Mouse (Mus musculus) heart, embryonic 13.5 days (tissue): ENCODE results near the gene Slc16a6. TPM values are rescaled to one million over a fixed set of nuclear protein-coding genes. Genes with fewer than 3 reads are reported as not detected.

Source experiments
- ATAC-seq: fragments of 200-750 bp; cut with Nextera tagmentation; 2 replicates; pipeline ENCODE4 v1.8.0; 2017; ENCODE audit warnings: moderate TSS enrichment; ENCODE audit not compliant: insufficient number of reproducible peaks, low FRiP score, low TSS enrichment; ENCODE audit errors: extremely low read depth
- H3K27ac ChIP-seq: fragments of 300-500 bp; sonication (generic); replicated peaks from 2 replicates; pipeline ENCODE4 v1.5.1; 2015; ENCODE audit warnings: moderate library complexity, mild to moderate bottlenecking, inconsistent platforms
- H3K27me3 ChIP-seq: fragments of 300-500 bp; sonication (generic); replicated peaks from 2 replicates; pipeline ENCODE4 v1.6.1; 2015; ENCODE audit warnings: mild to moderate bottlenecking, inconsistent platforms
- H3K36me3 ChIP-seq: fragments of 300-500 bp; sonication (generic); 2 replicates; pipeline ENCODE4 v1.6.1; 2015; ENCODE audit warnings: mild to moderate bottlenecking, inconsistent platforms
- H3K4me1 ChIP-seq: fragments of 300-500 bp; sonication (generic); 2 replicates; pipeline ENCODE4 v1.6.1; 2015; ENCODE audit warnings: inconsistent platforms
- H3K4me2 ChIP-seq: fragments of 300-500 bp; sonication (generic); 2 replicates; pipeline ENCODE4 v1.6.1; 2015; ENCODE audit warnings: inconsistent platforms, mild to moderate bottlenecking, moderate library complexity
- H3K4me3 ChIP-seq: fragments of 300-500 bp; sonication (generic); 2 replicates; pipeline ENCODE4 v1.5.1; 2015; ENCODE audit warnings: moderate library complexity, mild to moderate bottlenecking, inconsistent platforms
- H3K9ac ChIP-seq: fragments of 300-500 bp; sonication (generic); 2 replicates; pipeline ENCODE4 v1.6.1; 2015; ENCODE audit warnings: inconsistent platforms, mild to moderate bottlenecking, moderate library complexity
- H3K9me3 ChIP-seq: fragments of 300-500 bp; sonication (generic); 2 replicates; pipeline ENCODE4 v1.6.1; 2016; ENCODE audit warnings: inconsistent platforms
- WGBS: fragments of 180-500 bp; shearing (Covaris S2); methylation state at CpG from one replicate; pipeline ENCODE4 v1.1.7; 2015; ENCODE audit warnings: mixed read lengths; 5-methylcytosine and 5-hydroxymethylcytosine counted together
- polyA plus RNA-seq: library from polyadenylated mRNA; unstranded; fragments of >200 nt; fragmentation: Nextera tagmentation; extraction: Ambion mirVana; gene quantifications from 2 replicates; pipeline ENCODE4 v1.2.1, GENCODE M21; 2015

Gene Slc16a6
- polyA plus RNA-seq, 1 experiment from 2014 or later = 9.7 TPM

DNA sequence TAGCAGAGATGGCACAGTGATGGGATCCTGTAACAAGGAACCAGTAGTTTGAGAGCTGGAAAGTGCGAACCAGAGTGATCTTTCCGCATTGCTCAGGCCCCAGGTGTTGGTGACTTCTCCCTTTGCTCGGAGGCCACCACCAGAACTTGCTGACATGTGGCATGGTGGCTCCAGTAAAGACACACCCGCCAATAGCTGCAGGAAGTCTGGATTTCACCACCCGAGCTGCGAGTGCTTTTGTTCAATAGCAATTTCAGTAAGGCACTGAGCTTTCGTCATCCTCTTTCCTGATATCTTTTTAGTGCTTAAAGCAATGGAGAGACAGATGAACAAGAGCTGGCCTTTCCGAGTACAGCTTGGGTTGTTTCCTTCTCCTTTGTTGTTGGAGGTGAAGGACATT is 7.0 kb upstream of the Slc16a6 start:
- Histone ChIP-seq H3K36me3 (no peaks in the 10 kb centered on the region), H3K27me3 (peaks cover 12% of the 10 kb centered on the region; the same call in 1 of the 2 replicates), H3K27ac (no peak overlapping the region), H3K4me3 (no peak overlapping the region), H3K4me2 (no peak overlapping the region), H3K9me3 (no peaks in the 10 kb centered on the region), H3K9ac (no peak overlapping the region), H3K4me1 (peaks cover 19% of the 10 kb centered on the region)
- no peak for ATAC-seq
- WGBS = 65% methylated on average over 8 of the region's 8 CpGs

DNA sequence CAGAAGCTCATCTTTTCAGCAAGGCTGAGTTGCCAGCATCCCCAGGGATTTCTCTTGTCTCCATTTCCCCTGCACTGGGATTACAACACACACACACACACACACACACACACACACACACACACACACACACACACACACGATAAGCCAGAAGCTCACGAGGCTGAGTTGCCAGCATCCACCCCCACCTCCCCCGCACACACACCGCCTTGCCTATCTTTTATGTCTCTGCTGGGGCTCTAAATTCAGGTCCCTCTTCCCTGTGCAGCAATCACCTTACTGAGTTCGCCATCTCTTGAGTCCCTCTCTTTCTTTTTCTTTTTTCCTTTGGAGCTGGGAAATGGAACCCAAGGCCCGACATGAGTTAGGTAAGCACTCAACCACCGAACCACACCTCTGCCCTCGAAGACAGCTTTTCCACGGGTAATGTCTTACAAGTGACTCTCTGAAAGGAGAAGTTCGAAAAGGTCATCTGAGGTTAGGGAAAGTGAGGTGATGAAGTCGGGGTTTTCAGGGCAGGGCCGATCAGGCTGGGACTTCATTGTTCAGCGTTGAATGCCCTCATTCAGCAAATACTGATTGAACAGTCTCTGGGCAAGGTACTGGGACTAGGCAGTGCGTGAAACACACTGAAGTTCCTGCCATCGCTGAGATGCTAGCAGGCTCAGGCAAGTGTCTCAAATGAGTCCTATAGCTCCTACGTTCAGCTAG is 6.3 kb upstream of the Slc16a6 start:
- ATAC-seq = no peak
- Histone ChIP-seq H3K4me1 (peaks cover 19% of the 10 kb centered on the region), H3K9ac (no peak overlapping the region), H3K27ac (no peak overlapping the region), H3K9me3 (no peaks in the 10 kb centered on the region), H3K36me3 (no peaks in the 10 kb centered on the region), H3K27me3 (peaks cover 19% of the 10 kb centered on the region), H3K4me3 (no peak overlapping the region), H3K4me2 (no peak overlapping the region)
- 68% methylated on average over 16 of the region's 16 CpGs for WGBS

DNA sequence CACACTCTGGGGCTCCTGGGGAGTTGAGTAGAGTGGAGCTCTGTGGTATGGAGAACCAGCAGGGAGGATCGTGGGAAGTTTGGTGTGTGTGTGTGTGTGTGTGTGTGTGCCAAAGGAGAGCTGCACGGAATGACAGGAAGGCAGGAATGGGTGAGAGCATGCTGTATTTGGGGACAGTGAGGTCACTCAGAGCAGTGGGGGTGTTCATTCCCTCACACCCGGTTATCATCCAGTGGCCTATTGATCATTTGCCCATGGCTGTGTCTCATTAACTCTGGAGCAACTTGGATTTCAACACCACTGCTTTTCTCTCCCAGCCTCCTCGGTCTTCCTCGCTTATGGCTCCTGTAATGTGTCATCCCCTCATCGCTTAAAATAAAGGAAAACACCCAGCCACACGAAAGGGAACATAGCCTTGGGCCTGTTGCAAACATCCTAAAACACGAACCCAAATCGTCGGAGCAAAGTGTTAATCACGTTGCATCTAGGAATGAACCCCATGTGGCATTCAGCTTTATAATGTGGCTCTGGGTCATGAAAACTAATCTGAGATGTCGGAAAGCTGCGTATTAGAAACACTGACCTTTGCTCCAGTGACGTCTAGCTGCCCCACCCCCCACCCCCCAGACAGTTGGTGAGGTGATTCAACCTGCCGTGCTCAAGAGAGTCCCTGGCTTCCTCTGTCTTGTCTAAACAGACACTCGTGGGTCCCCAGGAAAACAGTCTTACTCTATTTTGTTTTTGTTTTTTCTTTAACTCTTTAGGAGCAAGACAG is 4.4 kb upstream of the Slc16a6 start:
- Histone ChIP-seq H3K27me3 (peaks cover 19% of the 10 kb centered on the region), H3K4me3 (no peak overlapping the region), H3K9me3 (no peaks in the 10 kb centered on the region), H3K4me2 (no peak overlapping the region), H3K36me3 (no peaks in the 10 kb centered on the region), H3K27ac (no peak overlapping the region), H3K9ac (peak overlapping the region; percentile 14; the same call in 1 of the 2 replicates), H3K4me1 (peaks cover 24% of the 10 kb centered on the region)
- no peak for ATAC-seq
- WGBS = 51% methylated on average over 16 of the region's 16 CpGs

DNA sequence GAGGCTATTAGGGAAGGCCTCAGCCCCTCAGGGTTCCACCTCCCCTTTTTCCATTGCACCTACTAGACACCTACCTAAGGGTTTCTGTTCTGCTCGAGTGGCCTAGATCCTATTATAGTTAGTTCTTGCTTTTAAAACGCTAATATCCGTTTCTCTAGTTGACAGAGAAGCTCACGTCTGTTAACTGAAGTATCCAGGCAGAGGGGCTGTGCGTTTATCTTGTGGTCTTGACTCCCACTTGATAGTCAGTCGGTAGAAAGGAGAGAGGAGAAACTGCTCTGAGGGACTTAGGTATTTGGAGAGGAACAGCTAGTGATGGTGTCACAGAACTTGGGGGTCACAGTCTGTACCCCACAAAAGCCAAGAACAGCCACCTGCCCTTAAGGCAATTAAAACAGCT is 3.3 kb upstream of the Slc16a6 start:
- 0 out of 2 replicates have a peak overlapping the region, but pooled peaks have one; percentile 33 for H3K9ac ChIP-seq
- no peaks in the 10 kb centered on the region for H3K9me3 ChIP-seq
- no peak overlapping the region for H3K27ac ChIP-seq

DNA sequence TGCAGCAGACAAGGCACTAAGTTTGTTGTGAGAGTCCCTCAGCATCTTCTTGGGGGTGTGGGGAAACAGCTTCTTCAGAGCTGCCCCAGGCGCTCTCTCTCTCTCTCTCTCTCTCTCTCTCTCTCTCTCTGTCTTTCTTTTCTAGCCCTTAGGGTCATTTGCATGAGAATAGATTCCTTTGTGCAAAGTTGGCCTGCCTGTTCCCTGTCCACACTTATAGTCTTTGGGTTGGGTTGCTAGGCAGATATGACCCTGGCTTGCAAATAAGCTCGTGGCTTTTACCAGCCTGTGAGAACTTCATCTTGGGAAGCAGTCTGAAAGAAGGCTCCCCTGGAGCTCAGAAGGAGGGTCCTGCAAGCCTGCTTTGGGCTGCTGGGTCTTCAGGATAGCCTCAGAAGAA is 2.8 kb upstream of the Slc16a6 start:
- Histone ChIP-seq H3K4me2 (no peak overlapping the region), H3K4me3 (no peak overlapping the region), H3K36me3 (no peaks in the 10 kb centered on the region), H3K9me3 (no peaks in the 10 kb centered on the region), H3K27ac (no peak overlapping the region), H3K4me1 (peaks cover 33% of the 10 kb centered on the region), H3K9ac (0 out of 2 replicates have a peak overlapping the region, but pooled peaks have one; percentile 33), H3K27me3 (peaks cover 19% of the 10 kb centered on the region)
- WGBS = 60% methylated on average over 2 of the region's 2 CpGs
- ATAC-seq = no peak

More for the DNA sequence above, 3.3 kb upstream of the Slc16a6 start:
- 42% methylated on average over 6 of the region's 6 CpGs for WGBS
- peaks cover 29% of the 10 kb centered on the region for H3K4me1 ChIP-seq
- no peak overlapping the region for H3K4me2 ChIP-seq
- peaks cover 19% of the 10 kb centered on the region for H3K27me3 ChIP-seq
- no peak for ATAC-seq
- no peak overlapping the region for H3K4me3 ChIP-seq
- no peaks in the 10 kb centered on the region for H3K36me3 ChIP-seq

DNA sequence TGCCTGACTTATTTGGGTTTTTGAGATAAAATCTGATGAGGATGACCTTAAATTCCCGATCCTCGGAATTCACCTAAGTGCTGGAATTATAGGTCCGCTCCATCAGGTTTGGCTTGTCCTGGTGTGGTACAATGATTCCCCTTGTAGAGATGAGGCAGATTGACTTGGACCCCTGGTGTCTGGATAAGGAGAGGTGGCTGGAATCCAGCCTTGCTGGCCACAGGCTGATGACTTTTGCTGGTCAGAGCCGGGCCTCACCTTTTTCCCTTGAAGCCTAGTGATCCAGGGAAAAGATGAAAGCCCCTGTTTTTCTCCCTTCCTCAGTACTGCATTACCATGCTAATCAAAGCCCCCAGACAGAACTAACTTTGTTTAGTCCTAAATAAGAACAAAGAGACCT is 2.3 kb upstream of the Slc16a6 start:
- no peak for ATAC-seq
- Histone ChIP-seq H3K9ac (no peak overlapping the region), H3K9me3 (no peaks in the 10 kb centered on the region), H3K27me3 (peaks cover 19% of the 10 kb centered on the region), H3K4me3 (no peak overlapping the region), H3K4me2 (no peak overlapping the region), H3K27ac (no peak overlapping the region), H3K4me1 (peaks cover 38% of the 10 kb centered on the region), H3K36me3 (no peaks in the 10 kb centered on the region)
- WGBS = 81% methylated on average over 4 of the region's 4 CpGs

DNA sequence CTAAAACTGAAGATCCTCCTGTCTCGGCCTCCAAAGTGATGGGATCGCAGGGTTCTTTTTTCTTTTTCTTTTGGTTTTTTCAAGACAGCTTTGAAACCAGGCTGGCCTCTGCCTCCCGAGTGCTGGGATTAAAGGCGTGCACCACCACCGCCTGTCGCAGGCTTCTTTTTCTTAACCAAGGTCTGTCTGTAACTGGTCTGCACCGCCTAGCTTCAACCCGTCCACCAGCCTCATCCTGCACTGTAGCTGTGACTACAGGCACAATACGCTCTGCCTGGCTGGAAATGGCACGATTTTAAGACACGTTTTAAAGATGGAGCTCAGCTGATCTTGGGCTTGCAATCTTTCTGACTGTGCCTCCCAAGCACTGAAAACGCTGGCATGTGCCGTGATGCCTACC is 1.4 kb upstream of the Slc16a6 start:
- peaks cover 45% of the 10 kb centered on the region for H3K4me1 ChIP-seq
- H3K27ac ChIP-seq = no peak overlapping the region
- H3K27me3 ChIP-seq = peaks cover 19% of the 10 kb centered on the region
- no peak overlapping the region for H3K9ac ChIP-seq
- no peaks in the 10 kb centered on the region for H3K36me3 ChIP-seq
- H3K4me2 ChIP-seq = no peak overlapping the region
- 83% methylated on average over 13 of the region's 13 CpGs for WGBS
- ATAC-seq = no peak
- no peak overlapping the region for H3K4me3 ChIP-seq
- no peaks in the 10 kb centered on the region for H3K9me3 ChIP-seq

DNA sequence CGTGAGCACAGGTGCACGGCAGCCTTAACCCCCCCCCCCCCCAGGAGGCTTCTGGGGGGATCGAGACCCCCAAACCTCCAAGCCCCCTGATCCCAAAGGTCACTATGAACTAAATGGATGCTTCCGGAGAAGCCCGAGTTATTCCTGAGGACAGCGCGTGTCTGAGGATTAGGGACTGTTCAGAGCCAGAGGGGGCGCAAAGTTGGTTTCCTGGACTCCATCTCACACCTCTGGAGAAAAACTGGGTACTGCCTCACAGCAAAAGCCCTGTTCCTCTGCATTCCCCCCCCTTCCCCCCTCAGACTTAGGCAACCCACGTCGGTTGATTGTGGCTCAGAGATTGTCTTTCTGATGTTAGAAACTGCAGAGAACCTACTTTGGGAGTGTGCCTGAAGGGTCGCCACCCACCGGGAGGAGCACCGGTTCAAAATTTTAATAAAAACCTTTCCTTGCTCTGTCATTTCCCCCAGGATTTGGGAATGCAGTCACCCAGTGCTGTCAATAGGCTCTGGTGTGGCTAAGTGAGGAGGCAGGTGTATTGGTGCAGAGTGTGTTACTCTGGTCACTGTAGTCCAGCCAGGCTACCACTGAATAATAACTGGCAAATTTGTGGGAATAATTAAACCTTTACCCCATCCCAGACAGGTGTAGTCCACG is 816 bp upstream of the Slc16a6 start:
- 12% methylated on average over 14 of the region's 14 CpGs for WGBS
- peak overlapping the region; percentile 90 for H3K4me2 ChIP-seq
- H3K27ac ChIP-seq = peak overlapping the region; percentile 89
- H3K36me3 ChIP-seq = no peaks in the 10 kb centered on the region
- H3K9me3 ChIP-seq = no peaks in the 10 kb centered on the region
- ATAC-seq = no peak
- peaks cover 45% of the 10 kb centered on the region for H3K4me1 ChIP-seq
- H3K27me3 ChIP-seq = peaks cover 19% of the 10 kb centered on the region
- H3K4me3 ChIP-seq = peak overlapping the region; percentile 87
- peak overlapping the region; percentile 92 for H3K9ac ChIP-seq

DNA sequence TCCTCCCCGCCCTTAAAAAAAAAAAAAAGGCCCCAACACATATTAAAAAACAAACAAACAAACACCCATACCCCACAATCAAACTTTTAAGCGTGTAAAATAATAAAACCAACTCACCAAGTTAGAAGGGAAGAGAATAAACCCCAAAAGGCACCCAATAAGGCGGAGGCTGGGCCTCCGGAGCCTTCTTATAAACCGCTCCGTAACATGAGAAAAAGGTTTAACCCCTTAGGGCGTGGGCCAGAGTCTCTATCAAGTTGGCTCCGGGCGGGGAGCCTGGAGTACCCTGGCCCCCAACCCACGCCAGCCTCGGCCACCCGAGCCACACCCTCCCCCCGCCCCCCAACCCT is 602 bp downstream of the Slc16a6 start:
- Histone ChIP-seq H3K9me3 (no peaks in the 10 kb centered on the region), H3K27me3 (peaks cover 19% of the 10 kb centered on the region), H3K36me3 (no peaks in the 10 kb centered on the region), H3K4me2 (peak overlapping the region; percentile 90), H3K9ac (peak overlapping the region; percentile 92), H3K4me1 (peaks cover 44% of the 10 kb centered on the region), H3K27ac (peak overlapping the region; percentile 89), H3K4me3 (peak overlapping the region; percentile 87)
- WGBS = under 1% methylated on average over 13 of the region's 13 CpGs
- 0 out of 2 replicates have a peak, but pooled peaks have one; percentile 29 for ATAC-seq

DNA sequence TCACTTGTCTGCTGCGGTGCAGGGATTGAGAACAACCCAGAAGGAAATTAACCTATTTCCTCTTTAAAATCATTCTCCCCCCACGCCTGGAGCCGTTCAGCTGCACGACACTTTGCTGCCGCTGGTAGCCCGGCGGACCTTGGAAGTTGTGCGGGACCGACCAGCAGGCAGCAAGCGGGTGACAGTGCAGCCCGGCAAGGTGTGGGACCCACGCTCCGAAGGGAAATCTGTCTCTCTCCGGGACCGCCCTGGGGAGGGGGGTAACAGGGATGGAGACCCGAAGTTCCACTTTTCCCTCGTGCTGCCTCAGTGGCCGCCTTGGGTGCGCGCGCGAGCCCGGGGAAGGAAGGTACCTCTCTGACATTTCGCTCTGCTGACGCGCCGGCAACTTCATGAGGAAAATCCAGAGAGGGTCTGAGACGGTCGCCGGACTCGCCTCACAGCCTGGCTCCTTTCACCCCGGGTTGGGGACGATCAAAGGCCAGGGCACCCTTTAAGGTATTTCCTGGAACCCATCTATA is 1.2 kb downstream of the Slc16a6 start:
- Histone ChIP-seq H3K36me3 (no peaks in the 10 kb centered on the region), H3K9me3 (no peaks in the 10 kb centered on the region), H3K4me3 (peak overlapping the region; percentile 87), H3K4me2 (peak overlapping the region; percentile 90), H3K27me3 (peaks cover 16% of the 10 kb centered on the region), H3K27ac (peak overlapping the region; percentile 89), H3K9ac (peak overlapping the region; percentile 92), H3K4me1 (peaks cover 44% of the 10 kb centered on the region)
- WGBS = under 1% methylated on average over 33 of the region's 33 CpGs
- no peak for ATAC-seq
